Mouse (Mus musculus) heart, embryonic 15.5 days (tissue): ENCODE data around the gene Slc9a4. TPM values are rescaled to one million over a fixed set of nuclear protein-coding genes. Genes with fewer than 3 reads are reported as not detected.

ENCODE experiments used
- polyA plus RNA-seq: library from polyadenylated mRNA; unstranded; fragments of >200 nt; fragmentation: Nextera tagmentation; extraction: Ambion mirVana; gene quantifications from 2 replicates; pipeline ENCODE4 v1.2.1, GENCODE M21; 2015

Gene Slc9a4
- polyA plus RNA-seq, 1 experiment from 2014 or later, result not detected

Other genes starting within 250 kb of the Slc9a4 start
- 0.74 and 1.3 TPM in 2 replicates for gene Il1rl1, start 150.5 kb upstream of the Slc9a4 start, polyA plus RNA-seq
- gene Il18r1, start 114.5 kb upstream of the Slc9a4 start, polyA plus RNA-seq, result 0.25 and 0.37 TPM in 2 replicates
- 0.14 and 0.36 TPM in 2 replicates for gene Il18rap, start 64.7 kb upstream of the Slc9a4 start, polyA plus RNA-seq
- gene Slc9a2, start 100.5 kb downstream of the Slc9a4 start, polyA plus RNA-seq, result 0.37 and 0.67 TPM in 2 replicates
- 1.4 and 2.2 TPM in 2 replicates for gene Mfsd9, start 210.6 kb downstream of the Slc9a4 start, polyA plus RNA-seq
- 35.6 and 44.8 TPM in 2 replicates for gene Tmem182, start 225.5 kb downstream of the Slc9a4 start, polyA plus RNA-seq